Mouse (Mus musculus) limb, embryonic 11.5 days (tissue): Measurements from ENCODE around the gene Tatdn2. TPM values are rescaled to one million over a fixed set of nuclear protein-coding genes. Genes with fewer than 3 reads are reported as not detected.
A peak's percentile ranks its signal among the peaks of the same experiment; 100 is the strongest.

Source experiments
- ATAC-seq: fragments of 200-750 bp; cut with Nextera tagmentation; 2 replicates; pipeline ENCODE4 v1.8.0; 2017; ENCODE audit warnings: low read depth; ENCODE audit not compliant: insufficient number of reproducible peaks, low FRiP score, low TSS enrichment
- DNase-seq: peaks from one replicate; pipeline ENCODE4 v3.0.0-alpha.2; 2015; ENCODE audit warnings: low spot score
- H3K27ac ChIP-seq: fragments of 300-500 bp; sonication (generic); replicated peaks from 2 replicates; pipeline ENCODE4 v1.5.1; 2014; ENCODE audit warnings: low read depth, mild to moderate bottlenecking, low read length
- H3K27me3 ChIP-seq: fragments of 300-500 bp; sonication (generic); 2 replicates; pipeline ENCODE4 v1.6.1; 2014; ENCODE audit warnings: mild to moderate bottlenecking, low read length, mixed read lengths; ENCODE audit not compliant: control insufficient read depth, insufficient read depth
- H3K36me3 ChIP-seq: fragments of 300-500 bp; sonication (generic); 2 replicates; pipeline ENCODE4 v1.6.1; 2014; ENCODE audit warnings: mild to moderate bottlenecking, low read length, moderate library complexity, mixed read lengths; ENCODE audit not compliant: control insufficient read depth, insufficient read depth
- H3K4me1 ChIP-seq: fragments of 300-500 bp; sonication (generic); 2 replicates; pipeline ENCODE4 v1.6.1; 2014; ENCODE audit warnings: low read length, mixed read lengths; ENCODE audit not compliant: control insufficient read depth, insufficient read depth
- H3K4me2 ChIP-seq: fragments of 300-500 bp; sonication (generic); 2 replicates; pipeline ENCODE4 v1.6.1; 2014; ENCODE audit warnings: low read depth, mild to moderate bottlenecking, moderate library complexity; ENCODE audit not compliant: severe bottlenecking
- H3K4me3 ChIP-seq: fragments of 300-500 bp; sonication (generic); 2 replicates; pipeline ENCODE4 v1.5.1; 2014; ENCODE audit warnings: low read depth, low read length
- H3K9ac ChIP-seq: fragments of 300-500 bp; sonication (generic); 2 replicates; pipeline ENCODE4 v1.6.1; 2014; ENCODE audit warnings: mild to moderate bottlenecking, low read length
- H3K9me3 ChIP-seq: fragments of 300-500 bp; sonication (generic); 2 replicates; pipeline ENCODE4 v1.6.1; 2016; ENCODE audit warnings: low read length; ENCODE audit not compliant: control insufficient read depth
- whole genome bisulfite sequencing: fragments of 180-500 bp; shearing (Covaris S2); extraction: QIAGEN DNeasy Blood & Tissue Kit; methylation state at CpG from one replicate; pipeline ENCODE4 v1.1.7; 2014; 5-methylcytosine and 5-hydroxymethylcytosine counted together
- polyA plus RNA-seq: library from polyadenylated mRNA; unstranded; fragments of >200 nt; fragmentation: Nextera tagmentation; extraction: Ambion mirVana; gene quantifications from 2 replicates; pipeline ENCODE4 v1.2.1, GENCODE M21; 2014

Tatdn2 gene
- polyA plus RNA-seq = 1.1 and 1.6 TPM in 2 replicates

GRCm38 (mm10) chr6:113696582-113697221 is at the start of gene Tatdn2:
Tatdn2 (plus strand) TSS chr6:113697050.
- H3K4me3 ChIP-seq = peak within 1 kb of the TSS; percentile 92
- DNase-seq (peak; percentile 94), ATAC-seq (peak; percentile 97)
- H3K27ac ChIP-seq = peak within 1 kb of the TSS; percentile 84
- H3K36me3 ChIP-seq = peaks cover 4% of the 10 kb centered on the region; the same call in 1 of the 2 replicates
- under 1% methylated on average over 56 of the region's 58 CpGs for WGBS
- H3K9ac ChIP-seq = peak within 1 kb of the TSS; percentile 75
- H3K4me1 ChIP-seq = peaks cover 10% of the 10 kb centered on the region
- H3K4me2 ChIP-seq = peak within 1 kb of the TSS; percentile 98
- H3K9me3 ChIP-seq = no peaks in the 10 kb centered on the region
- no peaks in the 10 kb centered on the region for H3K27me3 ChIP-seq

GRCm38 (mm10) chr6:113649346-113650196 is 47.3 kb upstream of the Tatdn2 start:
- no peak for ATAC-seq
- no peak for DNase-seq

GRCm38 (mm10) chr6:113650197-113650640 is 46.6 kb upstream of the Tatdn2 start:
- H3K27ac ChIP-seq = no peak overlapping the region
- no peak for ATAC-seq
- no peaks in the 10 kb centered on the region for H3K4me1 ChIP-seq
- H3K27me3 ChIP-seq = no peaks in the 10 kb centered on the region
- DNase-seq = no peak
- H3K36me3 ChIP-seq = no peaks in the 10 kb centered on the region
- WGBS = 76% methylated on average over 4 of the region's 4 CpGs
- no peaks in the 10 kb centered on the region for H3K9me3 ChIP-seq
- H3K4me3 ChIP-seq = no peak overlapping the region
- H3K9ac ChIP-seq = no peak overlapping the region
- no peak overlapping the region for H3K4me2 ChIP-seq

More at GRCm38 (mm10) chr6:113649346-113650196, 47.3 kb upstream of the Tatdn2 start:
- Histone ChIP-seq H3K27ac (no peak overlapping the region), H3K4me3 (no peak overlapping the region), H3K9ac (no peak overlapping the region), H3K4me2 (no peak overlapping the region), H3K27me3 (no peaks in the 10 kb centered on the region), H3K36me3 (no peaks in the 10 kb centered on the region), H3K9me3 (no peaks in the 10 kb centered on the region), H3K4me1 (no peaks in the 10 kb centered on the region)
- WGBS = 86% methylated on average over 7 of the region's 7 CpGs

- WGBS = 61% methylated on average over 3 of the region's 3 CpGs
- no peak overlapping the region for H3K9ac ChIP-seq
- H3K4me2 ChIP-seq = no peak overlapping the region
- H3K4me1 ChIP-seq = no peaks in the 10 kb centered on the region
- ATAC-seq (no peak), DNase-seq (no peak)
- no peak overlapping the region for H3K27ac ChIP-seq
- no peaks in the 10 kb centered on the region for H3K27me3 ChIP-seq
- H3K9me3 ChIP-seq = no peaks in the 10 kb centered on the region
- H3K4me3 ChIP-seq = no peak overlapping the region
- no peaks in the 10 kb centered on the region for H3K36me3 ChIP-seq
These were observed 45.2 kb upstream of the Tatdn2 start for GRCm38 (mm10) chr6:113651626-113652025.

- H3K4me2 ChIP-seq = no peak overlapping the region
- H3K27me3 ChIP-seq = no peaks in the 10 kb centered on the region
- no peak overlapping the region for H3K9ac ChIP-seq
- no peak overlapping the region for H3K27ac ChIP-seq
- no peaks in the 10 kb centered on the region for H3K9me3 ChIP-seq
- H3K4me3 ChIP-seq = no peak overlapping the region
- ATAC-seq (no peak), DNase-seq (no peak)
- 94% methylated on average over 7 of the region's 7 CpGs for WGBS
- H3K4me1 ChIP-seq = no peaks in the 10 kb centered on the region
- no peaks in the 10 kb centered on the region for H3K36me3 ChIP-seq
These were observed 43.3 kb upstream of the Tatdn2 start for GRCm38 (mm10) chr6:113653551-113653950.

- WGBS = 86% methylated on average over 8 of the region's 8 CpGs
- Histone ChIP-seq H3K4me1 (no peaks in the 10 kb centered on the region), H3K27ac (no peak overlapping the region), H3K9me3 (no peaks in the 10 kb centered on the region), H3K4me3 (no peak overlapping the region), H3K36me3 (no peaks in the 10 kb centered on the region), H3K4me2 (no peak overlapping the region), H3K27me3 (no peaks in the 10 kb centered on the region), H3K9ac (no peak overlapping the region)
- ATAC-seq (no peak), DNase-seq (no peak)
These were observed 42.7 kb upstream of the Tatdn2 start for GRCm38 (mm10) chr6:113654102-113654501.

GRCm38 (mm10) chr6:113654753-113655397 is 42.0 kb upstream of the Tatdn2 start:
- no peak for DNase-seq
- Histone ChIP-seq H3K4me2 (no peak overlapping the region), H3K4me3 (no peak overlapping the region), H3K27ac (no peak overlapping the region), H3K4me1 (no peaks in the 10 kb centered on the region), H3K9ac (no peak overlapping the region), H3K27me3 (no peaks in the 10 kb centered on the region), H3K36me3 (no peaks in the 10 kb centered on the region), H3K9me3 (no peaks in the 10 kb centered on the region)
- ATAC-seq = no peak
- WGBS = 55% methylated on average over 16 of the region's 16 CpGs

- no peak overlapping the region for H3K9ac ChIP-seq
- no peak overlapping the region for H3K27ac ChIP-seq
- 92% methylated on average over 3 of the region's 3 CpGs for WGBS
- H3K9me3 ChIP-seq = no peaks in the 10 kb centered on the region
- no peak for ATAC-seq
- H3K4me1 ChIP-seq = no peaks in the 10 kb centered on the region
- DNase-seq = no peak
- no peaks in the 10 kb centered on the region for H3K27me3 ChIP-seq
- no peaks in the 10 kb centered on the region for H3K36me3 ChIP-seq
- no peak overlapping the region for H3K4me2 ChIP-seq
- no peak overlapping the region for H3K4me3 ChIP-seq
These were observed 41.4 kb upstream of the Tatdn2 start for GRCm38 (mm10) chr6:113655475-113655874.
